Mouse (Mus musculus) layer of hippocampus, adult 2 months (tissue): ENCODE data around the gene Mettl16. TPM values are rescaled to one million over a fixed set of nuclear protein-coding genes. Genes with fewer than 3 reads are reported as not detected.
A peak's percentile ranks its signal among the peaks of the same experiment; 100 is the strongest.

Experiments
- DNase-seq, 2 experiments: peaks; one replicate each; pipeline ENCODE4 v3.0.0; 2022; ENCODE audit warnings: low spot score in 2 of 2
- H3K27ac ChIP-seq: fragments of 200-600 bp; 2 replicates; pipeline ENCODE4 v1.8.1; 2022
- H3K4me3 ChIP-seq: fragments of 200-600 bp; 2 replicates; pipeline ENCODE4 v1.8.1; 2022; ENCODE audit warnings: mild to moderate bottlenecking
- CTCF ChIP-seq: fragments of 200-600 bp; conservative IDR thresholded peaks from 2 replicates; pipeline ENCODE4 v1.8.1; 2022; ENCODE audit warnings: antibody characterized with exemption, mild to moderate bottlenecking, moderate library complexity
- total RNA-seq, 2 experiments: library from RNA; stranded (reverse); gene quantifications; 2 replicates each; pipeline ENCODE4 v1.2.3; 2021

The Mettl16 gene
- total RNA-seq, 2 experiments from 2014 or later, result 31.2 to 31.3 TPM

DNA sequence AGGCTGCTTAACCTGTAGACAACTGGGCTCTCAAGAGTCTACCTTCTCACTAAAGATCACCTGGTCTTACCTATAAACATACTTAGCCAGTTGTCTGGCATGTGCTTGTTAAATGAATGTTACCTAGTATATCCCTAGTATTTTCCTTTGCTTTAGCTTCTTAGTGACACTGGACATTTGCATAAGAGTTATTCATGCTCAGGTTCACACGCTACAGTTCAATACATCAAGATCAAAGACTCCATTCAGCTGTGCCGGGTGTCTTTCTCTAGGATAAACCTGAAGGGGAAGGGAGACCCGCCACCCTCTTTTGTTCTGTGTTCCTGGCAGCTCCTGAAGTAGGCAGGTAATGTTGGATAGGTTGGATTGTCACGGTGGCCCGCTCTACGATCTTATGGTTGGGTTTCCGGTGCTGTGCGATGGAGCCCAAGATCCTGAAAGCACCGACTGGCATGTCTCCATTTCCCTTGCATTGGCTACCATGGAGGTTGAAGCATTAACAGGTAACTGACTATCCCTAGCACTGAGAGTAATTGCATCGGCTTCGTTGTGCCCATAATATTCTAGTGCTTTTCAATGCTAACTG, 58.4 kb downstream of the Mettl16 start:
- Histone ChIP-seq H3K27ac (peak overlapping the region; percentile 98; the same call in 1 of the 2 replicates), H3K4me3 (peak overlapping the region; percentile 99; the same call in 1 of the 2 replicates)
- no peak for DNase-seq
- TF ChIP-seq CTCF, result no peak

DNA sequence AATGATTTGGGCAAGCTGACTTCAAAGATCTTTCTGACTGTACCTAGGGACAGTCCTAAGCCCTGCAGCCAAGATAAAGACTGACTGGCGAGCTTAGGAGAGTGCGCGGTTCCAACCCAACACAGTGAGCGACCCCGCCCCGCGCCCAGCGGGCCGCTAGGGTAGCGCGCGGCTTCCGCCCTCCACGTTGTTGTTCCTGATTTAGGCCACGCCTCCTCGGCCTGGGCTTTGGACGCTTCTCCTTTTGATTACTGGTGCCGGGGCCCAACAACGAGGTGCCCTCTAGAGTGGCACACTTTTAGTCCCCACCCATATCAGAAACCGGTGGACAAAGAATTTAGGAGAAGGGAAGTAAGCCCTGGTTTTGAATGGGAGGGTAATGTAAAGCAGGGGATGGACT, 59.2 kb downstream of the Mettl16 start:
- peak overlapping the region; percentile 99 for H3K4me3 ChIP-seq
- peak; percentile 64 for TF ChIP-seq CTCF

DNA sequence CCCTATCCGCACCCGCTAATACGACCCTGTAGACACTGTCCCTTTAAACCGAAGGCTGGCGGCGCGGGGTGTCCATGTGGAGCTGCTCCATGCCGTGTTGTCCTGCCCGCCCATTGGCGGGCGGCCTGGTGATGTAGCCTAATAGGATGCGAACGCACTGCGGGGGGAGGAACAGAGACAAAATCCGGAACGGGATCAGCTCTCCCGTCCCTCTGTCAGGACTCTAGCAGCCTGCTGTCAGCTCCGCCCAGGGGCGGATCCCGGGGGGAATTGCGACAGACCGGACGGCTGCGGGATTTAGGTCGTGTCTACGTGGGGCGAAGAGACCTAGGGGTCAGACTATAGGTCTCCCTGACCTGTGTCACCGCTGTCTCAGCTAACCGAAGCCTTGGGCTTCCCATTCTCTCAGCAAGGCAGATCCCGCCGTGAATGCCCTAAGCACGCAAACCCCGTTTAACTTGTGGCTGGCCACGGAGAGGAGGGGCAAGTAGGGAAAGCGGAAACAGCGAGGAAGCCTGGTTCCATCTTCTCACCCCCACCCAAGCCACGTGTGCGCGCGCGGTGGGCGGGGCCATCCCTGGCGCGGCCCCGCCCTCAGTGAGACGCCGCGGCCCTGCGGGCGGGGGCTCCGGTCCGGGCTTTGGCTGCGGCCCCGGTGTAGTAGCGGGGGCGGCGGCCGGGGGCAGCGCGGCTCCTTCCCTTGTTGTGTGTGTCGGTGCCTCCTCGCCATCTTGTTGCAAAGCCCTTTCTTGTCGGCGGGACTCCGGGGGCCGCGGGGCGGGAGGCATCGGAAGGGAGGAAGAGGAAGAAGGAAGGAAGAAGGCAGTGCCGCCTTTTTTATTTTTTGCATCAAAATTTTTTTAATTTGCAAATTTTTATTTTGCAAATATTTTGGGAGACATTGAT, 59.9 kb downstream of the Mettl16 start, which contains the start of gene Mnt:
Gene Mnt (plus strand): TSS at position 665 of the 906 bp plus-strand sequence.
- peak within 1 kb of the TSS; percentile 99 for H3K4me3 ChIP-seq
- H3K27ac ChIP-seq, result peak within 1 kb of the TSS; percentile 98
- peak; percentile 7; the same call in 1 of the 2 replicates for TF ChIP-seq CTCF
- peak; percentile 98 to 99 for DNase-seq

More for the DNA sequence above, 59.2 kb downstream of the Mettl16 start:
- peak overlapping the region; percentile 98 for H3K27ac ChIP-seq
- peak; percentile 57 for DNase-seq

DNA sequence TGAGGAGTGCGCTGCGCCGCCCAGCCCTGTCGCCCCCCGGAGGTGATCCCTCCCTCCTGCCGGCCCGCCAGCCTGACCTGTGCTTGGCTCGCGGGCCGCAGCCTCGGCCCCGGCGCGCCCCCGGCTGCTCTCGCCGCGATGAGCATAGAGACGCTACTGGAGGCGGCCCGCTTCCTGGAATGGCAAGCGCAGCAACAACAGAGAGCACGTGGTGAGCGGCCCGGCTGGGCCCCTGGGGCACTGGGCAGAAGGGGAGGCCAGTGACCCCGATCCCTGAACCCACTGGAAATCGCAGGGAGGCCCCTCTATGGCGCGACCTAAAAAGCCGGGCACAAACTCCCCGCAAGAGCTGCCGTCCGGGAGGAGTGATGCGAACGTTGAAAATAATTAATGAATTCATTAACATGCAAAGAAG, 60.6 kb downstream of the Mettl16 start:
- Histone ChIP-seq H3K27ac (peak overlapping the region; percentile 98), H3K4me3 (peak overlapping the region; percentile 99)
- no peak for DNase-seq
- TF ChIP-seq CTCF, result no peak

DNA sequence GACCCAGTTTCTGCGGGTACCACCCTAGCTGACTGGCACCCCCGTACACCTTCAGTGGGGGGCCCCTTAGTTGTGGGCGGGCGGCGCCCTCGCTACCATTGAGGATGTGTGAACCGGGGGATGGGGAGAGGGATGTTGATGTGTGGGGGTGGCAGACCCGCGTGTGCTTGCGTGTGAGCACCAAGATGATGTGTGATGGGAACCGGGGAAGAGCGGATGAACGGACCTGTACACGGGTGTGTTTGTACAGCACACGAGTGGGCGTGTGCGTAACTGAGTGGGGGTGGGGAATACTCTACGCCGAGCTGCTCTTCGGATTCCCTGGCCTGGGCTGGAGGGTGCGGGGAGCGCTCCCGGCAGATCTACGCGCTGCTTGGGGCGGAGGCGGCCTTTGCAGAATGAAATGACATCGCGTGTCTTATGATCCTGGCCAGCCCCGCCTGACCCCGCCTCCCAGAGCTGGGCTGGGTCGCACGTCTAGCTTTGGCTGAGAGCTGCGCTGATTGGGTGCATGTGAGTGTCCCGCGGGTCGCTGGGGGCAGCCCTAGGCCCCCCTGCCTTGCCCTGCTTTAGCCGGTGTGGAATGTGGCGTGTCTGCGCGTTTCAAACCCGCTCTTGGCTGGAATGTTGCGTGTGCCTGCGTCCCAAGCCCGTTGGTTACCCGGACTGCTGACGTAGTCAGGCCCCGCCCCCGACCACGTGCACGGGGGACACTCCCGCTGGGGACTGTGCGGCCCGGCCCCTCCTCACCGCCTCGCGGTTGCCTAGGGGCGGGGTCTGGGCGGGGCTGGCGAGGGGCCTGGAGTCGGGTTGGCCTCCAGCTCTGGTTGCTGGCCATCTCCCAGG, 61.2 kb downstream of the Mettl16 start:
- TF ChIP-seq CTCF, result no peak

DNA sequence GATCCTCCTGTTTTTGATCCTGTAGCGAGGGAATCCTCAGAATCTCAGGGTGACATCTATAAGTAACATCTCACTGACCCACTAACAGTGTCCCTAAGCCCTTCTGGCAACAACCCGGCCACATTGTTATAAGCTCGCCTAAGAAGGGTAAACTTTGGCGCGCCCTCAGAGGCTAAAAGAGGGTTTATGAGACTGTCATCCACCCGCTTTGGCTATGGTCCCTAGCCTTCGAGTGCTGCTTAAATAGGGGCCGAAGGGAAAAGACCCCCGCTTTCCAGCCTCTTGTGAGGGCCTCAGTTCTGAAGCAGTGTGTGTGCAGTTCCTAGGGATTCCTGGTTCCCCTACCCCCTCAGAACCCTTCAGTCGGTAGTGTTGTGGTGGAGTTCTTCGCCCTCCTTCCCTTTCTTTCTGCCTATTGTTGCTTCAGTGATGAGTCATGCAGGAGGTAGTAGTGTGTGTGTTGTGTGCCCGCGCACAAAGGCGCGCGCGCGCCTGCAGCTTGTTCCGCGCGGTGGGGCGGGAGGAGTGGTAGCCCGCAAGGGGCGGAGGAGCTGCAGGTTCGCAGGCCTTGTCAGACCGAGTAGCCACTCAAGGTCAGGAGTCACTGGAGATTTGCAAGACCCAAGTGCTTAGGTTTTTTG, 62.0 kb downstream of the Mettl16 start:
- TF ChIP-seq CTCF, result no peak
- DNase-seq, result peak; percentile 60 to 63
- H3K4me3 ChIP-seq, result peak overlapping the region; percentile 99
- peak overlapping the region; percentile 98 for H3K27ac ChIP-seq

More for the DNA sequence above, 61.2 kb downstream of the Mettl16 start:
- Histone ChIP-seq H3K27ac (peak overlapping the region; percentile 98), H3K4me3 (peak overlapping the region; percentile 99)
- peak; percentile 98 for DNase-seq

DNA sequence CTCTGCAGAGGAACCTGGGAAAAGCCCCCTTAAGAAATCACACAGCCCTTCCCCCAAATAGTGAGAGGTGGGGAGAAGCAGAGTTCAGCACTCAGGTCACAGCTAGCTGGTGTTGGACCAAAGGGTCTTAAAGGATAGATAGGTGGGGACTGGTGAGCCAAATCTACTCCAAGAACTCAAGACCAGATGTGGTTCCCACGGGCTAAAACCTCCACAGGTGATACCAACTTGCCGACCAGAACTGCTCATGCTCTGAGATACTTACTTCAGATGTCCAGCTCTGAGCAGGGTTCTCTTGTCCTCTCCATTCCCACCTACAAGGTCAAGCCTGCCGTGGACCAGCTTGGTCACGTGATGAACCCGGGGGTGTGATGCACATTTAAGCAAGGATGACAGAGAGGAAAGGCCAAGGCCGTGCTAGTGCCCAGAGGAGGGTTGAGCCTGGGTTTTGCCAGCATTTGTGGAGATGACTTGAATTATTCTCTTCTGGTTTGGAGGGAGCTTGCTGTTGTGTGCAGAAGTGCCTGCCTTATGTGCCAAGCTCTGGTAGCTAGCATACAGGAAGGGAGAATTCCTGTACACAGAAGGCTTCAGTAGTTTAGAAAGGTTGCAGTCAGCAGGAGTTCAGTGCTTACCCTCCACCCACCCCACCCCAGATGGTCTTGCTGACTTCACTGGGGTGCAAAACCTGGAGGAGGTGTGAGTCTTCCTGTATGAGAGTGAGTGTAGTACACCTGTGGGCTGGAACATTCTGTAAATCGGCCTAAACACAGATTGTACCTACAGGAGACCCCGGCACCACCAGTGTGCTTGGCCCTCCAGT, 63.1 kb downstream of the Mettl16 start:
- peak overlapping the region; percentile 59 for H3K27ac ChIP-seq
- no peak for DNase-seq
- H3K4me3 ChIP-seq, result no peak overlapping the region
- TF ChIP-seq CTCF, result no peak

DNA sequence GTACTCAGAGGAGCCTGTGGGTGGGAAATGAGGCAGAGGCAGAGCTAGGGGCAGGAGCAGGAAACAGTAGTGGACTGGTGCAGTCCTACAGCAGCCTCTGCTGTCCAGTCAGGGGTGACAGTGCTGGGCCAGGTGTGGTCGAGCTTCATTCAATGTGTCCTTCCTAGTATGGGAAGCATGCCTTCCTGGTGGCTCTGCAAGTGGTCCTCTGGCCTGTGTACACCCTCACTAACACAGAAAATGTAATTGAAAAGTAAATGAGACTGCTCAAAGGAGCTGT, 63.7 kb downstream of the Mettl16 start:
- Histone ChIP-seq H3K27ac (peak overlapping the region; percentile 59), H3K4me3 (no peak overlapping the region)
- no peak for TF ChIP-seq CTCF
- no peak for DNase-seq

DNA sequence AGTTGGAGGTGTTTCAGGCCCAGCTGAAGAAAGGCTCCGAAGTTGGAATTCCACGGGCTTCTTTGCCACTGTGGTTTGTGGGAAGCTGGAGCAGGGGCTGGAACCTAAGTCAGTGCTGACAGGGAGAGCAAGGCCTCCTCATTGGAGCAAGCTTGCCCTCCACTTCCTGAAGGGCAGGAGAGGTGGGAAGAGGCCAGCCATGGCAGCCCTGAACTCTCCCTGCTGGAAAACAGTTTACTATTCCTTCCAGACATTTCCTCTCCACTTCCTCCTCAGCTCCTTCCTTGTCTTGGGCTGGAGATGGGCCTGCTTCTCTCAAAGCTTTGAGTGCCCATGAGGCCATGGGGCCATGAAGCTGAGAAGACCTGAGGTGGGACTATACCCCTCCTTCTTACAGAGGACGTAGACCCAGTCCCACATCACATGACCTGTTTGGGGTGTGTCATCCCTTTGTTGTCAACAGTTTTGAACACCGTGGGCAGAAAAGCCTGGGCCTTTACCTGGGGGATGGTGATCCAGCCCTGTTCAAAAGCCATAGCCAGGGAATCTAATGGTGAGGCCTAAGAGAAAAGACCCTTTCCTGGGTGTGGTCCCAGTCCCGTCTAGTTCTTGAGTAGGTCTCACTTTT, 64.1 kb downstream of the Mettl16 start:
- H3K4me3 ChIP-seq, result no peak overlapping the region
- H3K27ac ChIP-seq, result peak overlapping the region; percentile 59
- no peak for DNase-seq
- no peak for TF ChIP-seq CTCF

DNA sequence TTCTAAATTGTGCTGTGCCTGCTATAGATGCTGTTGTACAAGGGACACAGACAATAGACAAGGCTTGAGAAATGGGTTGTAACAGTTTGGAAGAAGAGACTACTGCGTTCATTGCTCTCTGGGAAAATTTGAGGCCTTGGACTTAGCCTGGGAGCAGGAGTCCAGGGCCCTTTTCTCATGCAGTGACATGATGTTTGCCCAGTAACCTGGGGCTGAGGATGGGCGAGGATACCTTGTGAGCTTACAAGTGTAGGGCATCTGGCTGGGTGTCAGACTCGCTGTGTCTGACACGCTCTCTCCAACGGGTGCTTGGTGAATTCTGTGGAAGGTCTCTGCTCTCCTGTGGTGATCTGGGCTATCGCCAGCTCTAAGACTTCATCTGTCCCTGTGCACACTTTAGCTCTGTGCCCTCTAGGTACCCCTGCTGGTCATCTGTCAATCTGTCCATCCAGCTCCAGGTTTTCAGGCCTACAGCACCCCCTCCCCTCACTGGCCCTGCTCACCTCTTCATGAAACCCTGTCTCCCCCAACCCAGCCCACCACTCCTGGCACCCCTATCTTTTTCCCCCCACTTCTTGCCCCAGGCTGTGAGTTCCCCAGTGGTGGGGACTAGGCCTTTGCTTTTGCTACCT, 65.1 kb downstream of the Mettl16 start:
- no peak overlapping the region for H3K4me3 ChIP-seq
- TF ChIP-seq CTCF, result no peak

More for the DNA sequence above, 65.1 kb downstream of the Mettl16 start:
- H3K27ac ChIP-seq, result no peak overlapping the region
- no peak for DNase-seq
